Comparison of ENCODE assay signal across 17 mouse cellular contexts in genomic region chr6:120090712-120091248, GRCm38 (mm10). TPM values are rescaled to one million over a fixed set of nuclear protein-coding genes. Genes with fewer than 3 reads are reported as not detected.
A peak's percentile ranks its signal among the peaks of the same experiment; 100 is the strongest.
DNase-seq lines count a peak whose midpoint lies in the region; TF ChIP-seq lines count a peak whose summit lies in the region.
"Had no signal": no experiment of that assay in that cellular context is flagged by ENCODE, and none has a peak within 500 bp of the region (broad histone marks: within the 10 kb centered on the region; RNA-seq: fewer than 3 reads in every experiment).

No protein-coding gene starts in this region.

- H3K9ac ChIP-seq in MEL (ENCODE audit: control insufficient read depth, low read depth, low read length, poor library complexity, severe bottlenecking) = peak overlapping the region; percentile 54
- H3K9ac ChIP-seq: heart, embryonic 15.5 days; hindbrain, embryonic 15.5 days; liver, embryonic 12.5 days had no signal

- intact Hi-C loops in heart, postnatal 25 days (cut with DNase I) = no loop called here

- H3K27me3 ChIP-seq in MEL (ENCODE audit: control insufficient read depth in 1 of 2, insufficient read depth in 2 of 2, low read length in 2 of 2) = peaks cover 0 to 2% of the 10 kb centered on the region in 2 experiments; a peak in 1 of 4 replicates
- H3K27me3 ChIP-seq: heart, embryonic 15.5 days; hindbrain, embryonic 15.5 days; liver, embryonic 12.5 days; Patski had no signal

- H3K4me1 ChIP-seq in MEL (ENCODE audit: control insufficient read depth in 1 of 2, insufficient read depth in 2 of 2, low read length in 2 of 2) = peaks cover 0 to 4% of the 10 kb centered on the region in 2 experiments; a peak in 2 of 4 replicates
- H3K4me1 ChIP-seq: heart, embryonic 15.5 days; hindbrain, embryonic 15.5 days; liver, embryonic 12.5 days had no signal

- H3K4me3 ChIP-seq in MEL (ENCODE audit: control insufficient read depth in 1 of 2, insufficient read depth in 1 of 2, low read depth in 2 of 2, low read length in 2 of 2) = peak overlapping the region; percentile 7 to 57
- no peak overlapping the region for H3K4me3 ChIP-seq in layer of hippocampus, adult 2 months
- H3K4me3 ChIP-seq: heart, embryonic 15.5 days; hindbrain, embryonic 15.5 days; liver, embryonic 12.5 days had no signal

- TF ChIP-seq EP300 in MEL (IDR thresholded peaks at IDR 0.05; ENCODE audit: low read depth in 1 of 2, low read length in 2 of 2) = no peak

- no peak for TF ChIP-seq RAD21 in MEL (IDR thresholded peaks at IDR 0.05; ENCODE audit: low read depth, low read length)

- TF ChIP-seq CTCF in MEL (IDR thresholded peaks at IDR 0.05 in 2 of 3, conservative IDR thresholded peaks at IDR 0.05 in 1 of 3; ENCODE audit: control insufficient read depth in 1 of 3, insufficient read depth in 1 of 3, low read depth in 2 of 3, low read length in 3 of 3, poor library complexity in 1 of 3, severe bottlenecking in 1 of 3) = no peak
- TF ChIP-seq CTCF in layer of hippocampus, adult 2 months (conservative IDR thresholded peaks at IDR 0.05) = no peak

- no peaks in the 10 kb centered on the region for H3K79me2 ChIP-seq in MEL (ENCODE audit: control insufficient read depth, insufficient read depth, low read length, poor library complexity)

- H3K36me3 ChIP-seq in MEL (ENCODE audit: control insufficient read depth in 1 of 2, insufficient read depth in 2 of 2, low read length in 2 of 2) = no peaks in the 10 kb centered on the region; a peak in 1 of 4 replicates
- H3K36me3 ChIP-seq: heart, embryonic 15.5 days; hindbrain, embryonic 15.5 days; liver, embryonic 12.5 days had no signal

- H3K9me3 ChIP-seq in MEL (replicated peaks; ENCODE audit: insufficient read depth, low read length) = no peaks in the 10 kb centered on the region
- H3K9me3 ChIP-seq: heart, embryonic 15.5 days; hindbrain, embryonic 15.5 days; liver, embryonic 12.5 days had no signal

- no peak overlapping the region for H3K27ac ChIP-seq in MEL (ENCODE audit: control insufficient read depth, low read depth, low read length)
- H3K27ac ChIP-seq in layer of hippocampus, adult 2 months = no peak overlapping the region
- H3K27ac ChIP-seq: heart, embryonic 15.5 days; hindbrain, embryonic 15.5 days; liver, embryonic 12.5 days; macrophage had no signal

- no peak for TF ChIP-seq POLR2A in MEL (IDR thresholded peaks at IDR 0.05; ENCODE audit: control insufficient read depth in 1 of 2, insufficient read depth in 1 of 2, low read depth in 1 of 2, low read length in 2 of 2, poor library complexity in 1 of 2)

- peak; percentile 96 for DNase-seq in heart, adult 11 months
- DNase-seq in heart, postnatal 25 days (ENCODE audit: low spot score) = no peak
- peak; percentile 47 for DNase-seq in MEL (ENCODE audit: low read depth, low spot score)
- peak; percentile 70 for DNase-seq in forelimb bud, embryonic 11.5 days (ENCODE audit: low read depth, low spot score)
- DNase-seq in kidney, postnatal 25 days = peak; percentile 41 to 53
- DNase-seq in right cerebral cortex, postnatal 25 days = no peak
- DNase-seq in layer of hippocampus, adult 9-10 months (ENCODE audit: low spot score) = no peak
- DNase-seq in layer of hippocampus, adult 2 months (ENCODE audit: low spot score in 2 of 2) = no peak
- DNase-seq: cerebellum, adult 2 months; thymus, postnatal 36 days had no signal

TF ChIP-seq in MEL, 35 proteins besides CTCF, POLR2A, EP300 and RAD21:
- TF ChIP-seq POLR2AphosphoS2 (IDR thresholded peaks at IDR 0.05; ENCODE audit: low read length) (no peak), CHD2 (IDR thresholded peaks at IDR 0.05; ENCODE audit: low read length) (no peak), UBTF (IDR thresholded peaks at IDR 0.05; ENCODE audit: borderline replicate concordance, insufficient read depth, low read depth, low read length) (no peak), MAFK (IDR thresholded peaks at IDR 0.05; ENCODE audit: borderline replicate concordance, low read depth, low read length) (no peak), ELF1 (IDR thresholded peaks at IDR 0.05; ENCODE audit: low read depth, low read length) (no peak), HCFC1 (IDR thresholded peaks at IDR 0.05; ENCODE audit: low read depth, low read length) (0 out of 2 replicates have a peak, but pooled peaks have one; percentile 26), JUND (IDR thresholded peaks at IDR 0.05; ENCODE audit: low read depth, low read length) (no peak), SMC3 (IDR thresholded peaks at IDR 0.05; ENCODE audit: low read depth, low read length) (no peak), TAL1 (IDR thresholded peaks at IDR 0.05; ENCODE audit: low read length) (no peak), ZNF384 (IDR thresholded peaks at IDR 0.05; ENCODE audit: low read depth, low read length) (no peak), MYC (IDR thresholded peaks at IDR 0.05; ENCODE audit: low read depth, low read length) (no peak), GATA1 (IDR thresholded peaks at IDR 0.05; ENCODE audit: low read depth, low read length) (0 out of 2 replicates have a peak, but pooled peaks have one; percentile 3), NRF1 (IDR thresholded peaks at IDR 0.05; ENCODE audit: insufficient read depth, low read depth, low read length, poor library complexity, severe bottlenecking) (no peak), USF1 (IDR thresholded peaks at IDR 0.05; ENCODE audit: low read depth, low read length) (peak; percentile 50; the same call in 1 of the 2 replicates), MAZ (IDR thresholded peaks at IDR 0.05; ENCODE audit: low read depth, low read length) (no peak), CHD1 (IDR thresholded peaks at IDR 0.05; ENCODE audit: low read depth, low read length) (no peak), SIN3A (IDR thresholded peaks at IDR 0.05; ENCODE audit: low read length) (no peak), TCF12 (IDR thresholded peaks at IDR 0.05; ENCODE audit: low read depth, low read length) (no peak), MXI1 (IDR thresholded peaks at IDR 0.05; ENCODE audit: low read depth, low read length) (peak; percentile 43)

RNA-seq across cellular contexts. Expression of gene Ninj2, which starts 2.4 kb away (rescaled TPM):
- total RNA-seq in heart, postnatal 25 days (2021) = not detected
- not detected in 2 replicates for total RNA-seq in MEL (2012; rRNA removed)
- under 1 TPM in 1 of 2 experiments, not detected in 1; 0.08 TPM for polyA plus RNA-seq in MEL (2012; ENCODE audit: insufficient read depth in 1 of 2, insufficient read length in 2 of 2, low read depth in 1 of 2, low replicate concordance in 2 of 2, missing spikeins in 1 of 2)
- under 1 TPM; 0.74 to 0.91 TPM for total RNA-seq in layer of hippocampus, adult 2 months (2021)
- polyA plus RNA-seq: C2C12; hindbrain, embryonic 15.5 days; liver, embryonic 12.5 days; macrophage; stomach, embryonic 16.5 days had no signal

RNA-seq across cellular contexts. Expression of gene Wnk1, which starts 52.3 kb away (rescaled TPM):
- total RNA-seq in heart, postnatal 25 days (2021) = 100 to 1,000 TPM; 296 to 335 TPM
- 31.6 and 39.0 TPM in 2 replicates for total RNA-seq in MEL (2012; rRNA removed)
- 100 to 1,000 TPM; 104 to 735 TPM for polyA plus RNA-seq in MEL (2012; ENCODE audit: insufficient read depth in 1 of 2, insufficient read length in 2 of 2, low read depth in 1 of 2, low replicate concordance in 2 of 2, missing spikeins in 1 of 2)
- 100 to 1,000 TPM; 185 to 194 TPM for total RNA-seq in layer of hippocampus, adult 2 months (2021)

Comparison
In these comparisons a context has a peak if more than half of its experiments do, and no peak if none do; other contexts are left out.
1. DNase-seq: peak in heart, adult 11 months (single experiment), MEL (single experiment), forelimb bud, embryonic 11.5 days (single experiment) and kidney, postnatal 25 days (2 of 2); none in heart, postnatal 25 days (single experiment), right cerebral cortex, postnatal 25 days (single experiment), layer of hippocampus, adult 9-10 months (single experiment) and layer of hippocampus, adult 2 months (0 of 2).